16 mouse cellular contexts compared by ENCODE assay signal in the genomic region with DNA sequence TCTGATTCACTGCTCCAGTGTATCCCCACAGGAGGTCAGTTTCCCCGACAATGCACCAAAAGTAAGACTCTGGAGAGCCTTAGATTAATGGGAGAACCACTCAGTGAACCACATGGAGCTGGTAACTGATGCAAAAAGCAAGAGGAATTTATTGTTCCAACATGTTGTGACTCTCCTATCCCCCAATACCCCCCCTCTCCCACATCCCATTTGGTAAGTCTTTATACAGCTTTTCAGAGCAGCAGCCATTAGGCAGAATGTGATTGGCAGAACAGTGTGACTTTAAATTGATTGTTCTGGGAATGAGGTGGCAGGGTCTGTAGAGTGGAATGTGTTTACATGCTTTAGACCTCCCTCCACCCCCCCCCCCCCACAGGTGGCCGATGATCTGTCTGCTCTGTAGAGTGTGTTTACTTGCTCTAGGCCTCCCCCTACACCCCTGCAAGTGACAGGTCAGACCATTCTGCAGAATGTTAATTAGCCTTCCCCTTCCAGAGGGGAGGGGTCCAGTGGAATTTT.
DNase-seq lines count a peak whose midpoint lies in the region; ATAC-seq and TF ChIP-seq lines count a peak whose summit lies in the region.
"Had no signal": no experiment of that assay in that cellular context is flagged by ENCODE, and none has a peak within 500 bp of the region (broad histone marks: within the 10 kb centered on the region; RNA-seq: fewer than 3 reads in every experiment).

No protein-coding gene starts in this region.

- H3K4me1 ChIP-seq in kidney, postnatal 0 days (replicated peaks; ENCODE audit: insufficient read depth, low read length) = no peaks in the 10 kb centered on the region
- H3K4me1 ChIP-seq in forebrain, embryonic 14.5 days (ENCODE audit: control insufficient read depth, insufficient read depth, low read length) = no peaks in the 10 kb centered on the region
- no peaks in the 10 kb centered on the region for H3K4me1 ChIP-seq in limb, embryonic 14.5 days (ENCODE audit: control insufficient read depth, insufficient read depth, low read length)
- H3K4me1 ChIP-seq in liver, postnatal 0 days (ENCODE audit: insufficient read depth) = no peaks in the 10 kb centered on the region
- H3K4me1 ChIP-seq: stomach, embryonic 15.5 days had no signal

- no peak overlapping the region for H3K27ac ChIP-seq in kidney, postnatal 0 days
- H3K27ac ChIP-seq in forebrain, embryonic 14.5 days (ENCODE audit: low read depth, low read length) = no peak overlapping the region
- no peak overlapping the region for H3K27ac ChIP-seq in limb, embryonic 14.5 days (replicated peaks; ENCODE audit: low read depth, low read length)
- H3K27ac ChIP-seq in liver, postnatal 0 days (ENCODE audit: low read depth) = no peak overlapping the region
- H3K27ac ChIP-seq: gastrocnemius, adult 2 months; stomach, embryonic 15.5 days had no signal

- no peak for TF ChIP-seq EP300 in liver, postnatal 0 days (IDR thresholded peaks at IDR 0.05; ENCODE audit: low read depth)

- H3K36me3 ChIP-seq in kidney, postnatal 0 days (ENCODE audit: insufficient read depth, low read length) = no peaks in the 10 kb centered on the region
- H3K36me3 ChIP-seq in forebrain, embryonic 14.5 days (ENCODE audit: control insufficient read depth, insufficient read depth, low read length) = no peaks in the 10 kb centered on the region
- H3K36me3 ChIP-seq in limb, embryonic 14.5 days (ENCODE audit: control insufficient read depth, insufficient read depth, low read length) = no peaks in the 10 kb centered on the region
- no peaks in the 10 kb centered on the region for H3K36me3 ChIP-seq in liver, postnatal 0 days (replicated peaks; ENCODE audit: insufficient read depth, low read length)
- H3K36me3 ChIP-seq: stomach, embryonic 15.5 days had no signal

- TF ChIP-seq POLR2A in limb, embryonic 14.5 days (IDR thresholded peaks at IDR 0.05; ENCODE audit: borderline replicate concordance, extremely low read depth, insufficient read depth, insufficient read length) = no peak

- no peak for TF ChIP-seq CTCF in kidney, postnatal 0 days (IDR thresholded peaks at IDR 0.05; ENCODE audit: low read depth)
- no peak for TF ChIP-seq CTCF in liver, postnatal 0 days (IDR thresholded peaks at IDR 0.05; ENCODE audit: low read depth)

- no peak overlapping the region for H3K4me3 ChIP-seq in kidney, postnatal 0 days (replicated peaks; ENCODE audit: low read depth, low read length)
- H3K4me3 ChIP-seq in forebrain, embryonic 14.5 days (ENCODE audit: low read depth, low read length) = no peak overlapping the region
- H3K4me3 ChIP-seq in limb, embryonic 14.5 days (replicated peaks; ENCODE audit: low read length) = no peak overlapping the region
- no peak overlapping the region for H3K4me3 ChIP-seq in liver, postnatal 0 days (ENCODE audit: low read depth, low read length)
- H3K4me3 ChIP-seq: gastrocnemius, adult 2 months; stomach, embryonic 15.5 days had no signal

- 0 out of 2 replicates have a peak, but pooled peaks have one; percentile 52 for ATAC-seq in kidney, postnatal 0 days (replicated peaks; ENCODE audit: low FRiP score, low read depth)
- peak; percentile 34; the same call in 1 of the 2 replicates for ATAC-seq in forebrain, embryonic 14.5 days
- ATAC-seq in limb, embryonic 14.5 days (ENCODE audit: low FRiP score, low read depth) = 0 out of 2 replicates have a peak, but pooled peaks have one; percentile 30
- ATAC-seq in liver, postnatal 0 days = no peak

- 25% methylated on average over 2 of the region's 2 CpGs for WGBS in kidney, postnatal 0 days
- WGBS in forebrain, embryonic 14.5 days = 13% methylated on average over 2 of the region's 2 CpGs
- WGBS in limb, embryonic 14.5 days = 25% methylated on average over 2 of the region's 2 CpGs
- WGBS in liver, postnatal 0 days (ENCODE audit: insufficient replicate concordance) = 45% methylated on average over 2 of the region's 2 CpGs

- peak; percentile 5 for DNase-seq in kidney, postnatal 0 days (ENCODE audit: low spot score)
- no peak for DNase-seq in kidney, postnatal 14 days
- peak; percentile 8 for DNase-seq in embryo, embryonic 10 days (ENCODE audit: low spot score)
- DNase-seq in forebrain, embryonic 14.5 days (ENCODE audit: low spot score) = peak; percentile 0
- DNase-seq in limb, embryonic 14.5 days (ENCODE audit: low spot score) = no peak
- DNase-seq in frontal cortex, postnatal 25 days (ENCODE audit: low spot score in 2 of 2) = no peak
- DNase-seq in thymus, postnatal 0 days (ENCODE audit: low spot score) = no peak
- no peak for DNase-seq in liver, postnatal 0 days
- DNase-seq: cerebellum, postnatal 10 days; gastrocnemius, adult 2 months; kidney, adult 9 months; layer of hippocampus, adult 9-11 months; lung, adult 2 months; right cerebral cortex, postnatal 4 days; thymus, postnatal 36 days had no signal

- H3K9me3 ChIP-seq in kidney, postnatal 0 days (replicated peaks; ENCODE audit: low read length) = no peaks in the 10 kb centered on the region
- H3K9me3 ChIP-seq in forebrain, embryonic 14.5 days (replicated peaks; ENCODE audit: control insufficient read depth, low read length) = no peaks in the 10 kb centered on the region
- no peaks in the 10 kb centered on the region for H3K9me3 ChIP-seq in limb, embryonic 14.5 days (ENCODE audit: control insufficient read depth, low read length)
- H3K9me3 ChIP-seq in liver, postnatal 0 days (ENCODE audit: low read length) = no peaks in the 10 kb centered on the region
- H3K9me3 ChIP-seq: stomach, embryonic 15.5 days had no signal

- no peak overlapping the region for H3K9ac ChIP-seq in kidney, postnatal 0 days (ENCODE audit: low read depth, low read length)
- H3K9ac ChIP-seq in forebrain, embryonic 14.5 days (ENCODE audit: low read length) = no peak overlapping the region
- no peak overlapping the region for H3K9ac ChIP-seq in limb, embryonic 14.5 days (ENCODE audit: low read depth, low read length, severe bottlenecking)
- no peak overlapping the region for H3K9ac ChIP-seq in liver, postnatal 0 days (replicated peaks)
- H3K9ac ChIP-seq: stomach, embryonic 15.5 days had no signal

- H3K27me3 ChIP-seq in kidney, postnatal 0 days (ENCODE audit: insufficient read depth, low read length) = no peaks in the 10 kb centered on the region
- no peaks in the 10 kb centered on the region for H3K27me3 ChIP-seq in forebrain, embryonic 14.5 days (replicated peaks; ENCODE audit: control insufficient read depth, insufficient read depth, low read length)
- H3K27me3 ChIP-seq in limb, embryonic 14.5 days (ENCODE audit: control insufficient read depth, insufficient read depth, low read length) = no peaks in the 10 kb centered on the region
- no peaks in the 10 kb centered on the region for H3K27me3 ChIP-seq in liver, postnatal 0 days (ENCODE audit: insufficient read depth, low read length)
- H3K27me3 ChIP-seq: stomach, embryonic 15.5 days had no signal

- H3K4me2 ChIP-seq in kidney, postnatal 0 days (ENCODE audit: low read length) = no peak overlapping the region
- H3K4me2 ChIP-seq in forebrain, embryonic 14.5 days (ENCODE audit: low read length) = no peak overlapping the region
- no peak overlapping the region for H3K4me2 ChIP-seq in limb, embryonic 14.5 days (replicated peaks; ENCODE audit: low read depth, low read length, severe bottlenecking)
- no peak overlapping the region for H3K4me2 ChIP-seq in liver, postnatal 0 days (ENCODE audit: low read depth, low read length)
- H3K4me2 ChIP-seq: stomach, embryonic 15.5 days had no signal

Comparison
In these comparisons a context has a peak if more than half of its experiments do, and no peak if none do; other contexts are left out.
1. DNase-seq: peak in kidney, postnatal 0 days (single experiment), embryo, embryonic 10 days (single experiment) and forebrain, embryonic 14.5 days (single experiment); none in kidney, postnatal 14 days (single experiment), limb, embryonic 14.5 days (single experiment), frontal cortex, postnatal 25 days (0 of 2), thymus, postnatal 0 days (single experiment) and liver, postnatal 0 days (single experiment).